Mouse (Mus musculus) layer of hippocampus, adult 18-20 months (tissue): ENCODE measurements around the gene Borcs8. TPM values are rescaled to one million over a fixed set of nuclear protein-coding genes. Genes with fewer than 3 reads are reported as not detected.

Source experiments
- DNase-seq, 2 experiments: peaks; one replicate each; pipeline ENCODE4 v3.0.0; 2022; ENCODE audit warnings: low spot score in 2 of 2
- microRNA-seq, 2 experiments: library from miRNA; unstranded; fragments of <30 nt; microRNA quantifications; one replicate each; pipeline ENCODE4 v1.2.0; 2021
- total RNA-seq, 2 experiments: library from RNA; stranded (reverse); gene quantifications; 2 replicates each; pipeline ENCODE4 v1.2.3; 2021

Gene Borcs8
- total RNA-seq, 2 experiments from 2014 or later: 45.3 to 47.7 TPM

DNA sequence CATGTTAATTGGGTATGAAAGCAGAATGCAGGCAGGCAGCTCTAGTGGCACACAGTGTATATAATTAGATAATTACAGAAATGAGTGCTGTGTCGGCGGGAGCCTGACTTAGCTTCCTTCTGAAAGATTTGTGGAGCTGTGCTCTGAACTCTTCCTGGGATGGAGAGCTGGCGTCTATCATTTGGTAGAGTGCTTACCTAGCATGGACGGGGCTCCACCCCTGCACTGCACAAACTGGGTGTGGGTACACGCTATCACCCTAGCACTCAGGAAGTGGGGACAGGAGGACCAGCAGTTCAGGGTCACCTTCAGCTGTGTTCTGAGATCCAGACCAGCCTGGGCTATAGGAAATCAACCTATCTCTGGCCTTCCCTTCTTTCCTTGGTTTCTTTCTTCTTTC is 34.0 kb downstream of the Borcs8 start:
- no peak for DNase-seq

DNA sequence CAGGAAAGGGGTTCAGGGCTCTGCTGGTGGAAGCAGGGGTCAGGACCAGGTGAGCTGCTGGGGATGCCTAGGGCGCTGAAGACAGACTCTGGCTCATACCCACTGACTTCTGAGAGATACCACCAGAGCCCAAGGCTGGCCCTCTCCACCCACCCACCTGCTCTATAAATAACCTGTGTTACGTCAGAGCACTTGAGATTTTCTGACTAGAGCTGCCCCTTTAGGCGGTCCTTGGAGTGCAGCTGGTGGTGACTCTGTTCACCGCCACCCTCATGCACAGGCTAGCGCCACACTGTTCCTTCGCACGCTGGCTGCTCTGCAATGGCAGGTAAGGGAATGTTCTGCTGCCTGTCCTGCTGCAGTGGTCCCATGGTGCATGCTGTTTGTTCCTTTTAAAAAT is 34.8 kb downstream of the Borcs8 start:
- no peak for DNase-seq

DNA sequence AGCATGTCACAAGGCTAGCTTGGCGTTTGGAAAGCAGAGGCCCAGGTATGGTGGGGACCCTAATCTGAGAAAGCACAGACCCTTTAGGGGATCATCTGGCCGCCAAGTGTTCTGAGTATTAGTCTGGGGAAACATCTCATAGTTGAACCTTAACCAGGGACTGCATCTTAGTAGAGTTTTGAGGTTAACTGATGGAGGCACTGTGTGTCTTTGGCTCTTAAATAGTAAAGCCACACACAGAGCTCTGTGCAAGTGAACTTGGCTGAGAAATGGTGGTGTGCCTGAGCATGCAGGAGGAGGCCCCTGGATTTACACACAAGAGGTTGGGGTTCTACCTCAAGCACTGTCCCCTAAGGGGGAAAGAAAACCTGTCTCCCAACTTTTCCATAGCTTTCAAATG is 38.9 kb downstream of the Borcs8 start:
- DNase-seq: no peak

DNA sequence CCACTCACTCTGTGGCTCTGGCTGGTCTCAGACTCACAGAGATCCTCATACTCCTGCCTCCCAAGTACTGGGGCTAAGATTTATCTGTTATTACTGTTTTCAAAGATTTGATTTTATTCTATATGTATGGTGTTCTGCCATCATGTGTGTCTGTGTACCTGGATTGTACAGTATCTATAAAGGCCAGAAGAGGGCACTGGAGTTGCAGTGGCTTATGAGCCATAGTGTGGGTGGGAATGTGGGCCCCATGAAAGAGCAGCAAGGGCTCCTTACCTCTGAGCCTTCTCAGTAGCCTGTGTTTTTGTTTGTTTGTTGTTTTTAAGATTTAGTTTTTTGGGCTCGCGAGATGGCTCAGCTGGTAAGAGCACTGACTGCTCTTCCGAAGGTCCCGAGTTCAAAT is 39.8 kb downstream of the Borcs8 start:
- no peak for DNase-seq

DNA sequence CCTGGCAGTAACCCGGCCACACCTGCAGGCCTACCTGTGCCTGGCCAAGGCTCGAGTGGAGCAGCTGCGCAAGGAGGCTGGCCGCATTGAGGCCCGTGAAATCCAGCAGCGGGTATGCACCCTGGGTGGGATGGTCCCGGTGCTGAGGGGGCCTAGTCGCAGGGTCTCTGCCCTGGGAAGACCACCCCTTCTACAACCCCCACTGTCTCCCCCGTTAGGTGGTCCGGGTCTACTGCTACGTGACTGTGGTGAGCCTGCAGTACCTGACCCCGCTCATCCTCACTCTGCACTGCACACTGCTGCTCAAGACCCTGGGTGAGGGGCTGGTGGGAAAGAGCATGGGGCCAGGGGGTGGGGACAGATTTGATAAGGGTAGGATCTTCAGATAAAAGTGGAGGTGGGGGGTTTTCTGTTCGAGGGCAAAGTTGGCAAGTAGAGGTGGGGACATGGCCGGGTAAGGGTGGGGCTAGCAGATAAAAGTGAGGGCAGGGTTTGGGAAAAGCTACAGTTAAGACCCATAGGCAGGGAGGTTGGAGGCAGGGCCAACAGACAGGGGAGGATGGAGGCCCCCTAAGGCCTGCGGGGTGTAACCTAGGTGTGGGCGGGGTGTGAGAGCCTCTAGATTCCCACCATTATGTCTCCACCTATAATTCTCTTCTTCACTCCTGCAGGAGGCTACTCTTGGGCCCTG is 42.1 kb downstream of the Borcs8 start:
- no peak for DNase-seq

DNA sequence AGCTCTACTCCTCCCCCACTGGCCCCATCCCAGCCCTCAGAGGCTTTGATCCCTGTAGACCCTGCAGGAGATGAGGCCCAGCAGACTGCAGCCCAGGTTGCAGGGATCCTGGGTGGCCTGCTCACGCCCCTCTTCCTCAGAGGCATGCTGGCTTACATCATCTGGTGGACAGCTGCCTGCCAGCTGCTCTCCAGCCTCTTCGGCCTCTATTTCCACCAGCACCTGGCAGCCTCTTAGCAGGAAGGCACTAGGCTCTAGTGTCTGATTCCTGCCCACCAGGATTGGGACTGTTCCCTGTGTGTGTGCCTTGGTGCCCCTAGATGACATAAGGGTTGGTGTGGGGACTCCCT is 42.6 kb downstream of the Borcs8 start:
- DNase-seq: no peak

DNA sequence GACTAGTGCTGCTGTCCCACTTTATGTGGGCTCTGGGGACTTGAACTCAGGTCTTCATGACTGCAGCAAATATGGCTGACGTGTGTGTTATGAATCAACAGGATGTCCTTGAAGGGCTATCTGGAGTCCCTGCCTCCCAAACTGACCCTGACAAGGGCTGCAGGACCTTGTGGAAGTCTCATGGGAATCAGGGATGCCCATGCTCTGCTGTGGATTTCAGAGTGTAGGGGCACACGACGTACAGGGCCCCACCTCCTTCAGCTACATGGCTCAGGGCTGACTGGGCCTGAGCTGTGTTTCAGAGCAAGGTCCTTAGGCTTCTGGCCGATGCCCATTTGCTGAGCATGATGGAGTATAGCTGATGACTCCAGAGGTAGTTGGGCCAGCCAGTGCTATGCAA is 43.9 kb downstream of the Borcs8 start:
- no peak for DNase-seq

DNA sequence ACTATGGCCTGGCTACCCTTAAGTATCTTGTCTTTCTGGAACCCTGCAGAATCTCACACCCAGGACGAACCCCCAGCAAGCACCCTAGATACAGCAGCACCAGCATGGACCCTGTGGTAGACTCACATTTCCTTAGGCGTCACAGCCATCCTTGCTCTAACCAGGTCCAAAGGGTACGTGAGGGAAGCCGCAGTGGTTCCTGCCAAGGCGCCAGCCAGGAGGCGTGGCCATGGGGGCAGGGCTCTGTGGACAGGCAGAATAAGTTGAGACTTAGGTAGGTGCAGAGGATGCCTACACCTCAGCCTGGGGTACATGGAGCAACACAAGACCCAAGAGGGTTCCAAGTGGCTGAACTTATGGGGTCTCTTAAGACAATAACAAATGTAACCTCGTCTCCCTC is 49.4 kb downstream of the Borcs8 start:
- DNase-seq: no peak

DNA sequence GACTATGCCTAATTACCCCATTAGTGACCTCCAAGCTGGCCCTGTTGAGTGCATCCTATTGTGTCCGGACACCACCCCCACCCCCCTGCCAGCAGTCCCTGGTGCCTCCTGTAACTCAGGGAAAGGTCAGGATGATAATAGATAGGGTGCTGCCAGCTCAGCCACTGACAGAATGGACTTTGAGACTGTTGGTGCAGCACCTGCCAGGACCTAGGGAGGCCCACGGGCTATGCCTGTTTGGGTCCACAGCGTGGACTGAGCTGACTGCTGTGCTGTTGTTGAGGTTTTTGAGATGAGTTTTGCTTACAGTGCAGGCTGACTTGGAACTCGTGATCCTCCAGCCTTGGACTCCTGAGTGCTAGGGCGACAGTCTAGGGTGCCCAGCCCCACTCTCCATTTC is 53.9 kb downstream of the Borcs8 start:
- DNase-seq: no peak

DNA sequence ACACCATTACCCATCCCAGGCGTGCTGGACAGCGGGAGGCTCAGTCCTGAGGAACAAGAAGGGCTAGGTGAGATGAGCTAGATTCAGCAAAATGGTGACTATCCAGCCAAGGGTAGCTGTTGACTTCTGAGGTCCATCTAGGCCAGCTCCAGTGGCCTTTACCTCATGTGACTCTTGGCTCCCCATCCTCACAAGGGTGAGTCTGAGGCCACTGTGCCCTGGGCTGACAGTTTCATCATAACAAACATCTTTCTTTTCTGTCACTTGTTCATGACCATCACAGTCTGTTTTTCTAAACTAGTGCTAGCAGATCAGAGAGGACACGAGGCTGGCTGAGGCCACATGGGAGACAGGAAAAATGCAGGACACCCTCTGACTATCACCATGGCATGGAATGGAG is 54.9 kb downstream of the Borcs8 start:
- DNase-seq: no peak

DNA sequence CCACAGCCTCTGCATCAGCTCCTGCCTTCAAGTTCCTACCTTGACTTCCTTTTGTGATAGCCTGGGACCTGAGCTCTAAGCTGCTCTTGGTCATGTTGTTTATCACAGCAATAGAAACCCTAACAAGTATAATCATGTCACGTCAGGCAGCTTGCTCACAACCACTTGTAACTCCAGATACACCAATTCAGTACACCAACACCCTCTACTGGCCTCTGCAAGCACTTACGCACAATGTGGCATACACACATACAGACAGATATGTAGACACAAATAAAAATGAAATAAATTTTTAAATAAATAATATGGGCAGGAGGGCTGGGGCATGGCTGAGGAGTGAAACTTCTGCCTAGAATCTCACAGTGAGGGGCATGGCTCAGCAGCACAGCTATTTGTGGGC is 56.5 kb downstream of the Borcs8 start:
- no peak for DNase-seq

Small RNA genes lying within 50 kb of the gene (microRNA-seq; reads per million reads assigned to microRNA genes)
- gene Mir7066: 11.1 reads per million in 2 experiments

Other genes with a start within 250 kb of the Borcs8 start
- gene Tssk6, start 237.3 kb upstream of the Borcs8 start, total RNA-seq: under 1 TPM; 0.25 to 0.33 TPM
- gene Ndufa13, start 236.9 kb upstream of the Borcs8 start, total RNA-seq: 100 to 1,000 TPM; 154 to 158 TPM
- 10 to 100 TPM; 37.5 to 39.6 TPM for gene Yjefn3, start 236.8 kb upstream of the Borcs8 start, total RNA-seq
- gene Gatad2a, start 143.1 kb upstream of the Borcs8 start, total RNA-seq: 10 to 100 TPM; 32.5 to 37.3 TPM
- gene Mau2, start 96.8 kb upstream of the Borcs8 start, total RNA-seq: 10 to 100 TPM; 70.4 to 72.5 TPM
- gene Sugp1, start 96.7 kb upstream of the Borcs8 start, total RNA-seq: 10 to 100 TPM; 48.3 to 51.7 TPM
- 1 to 10 TPM; 5.3 to 7.5 TPM for gene Tm6sf2, start 66.6 kb upstream of the Borcs8 start, total RNA-seq
- gene Hapln4, start 56.0 kb upstream of the Borcs8 start, total RNA-seq: 100 to 1,000 TPM in 1 of 2 experiments, 10 to 100 TPM in 1; 89.6 to 104 TPM
- 100 to 1,000 TPM; 122 to 124 TPM for gene Ncan, start 18.6 kb upstream of the Borcs8 start, total RNA-seq
- gene Nr2c2ap, start 8.2 kb upstream of the Borcs8 start, total RNA-seq: 10 to 100 TPM; 28.1 to 30.1 TPM
- 10 to 100 TPM; 16.0 to 16.4 TPM for gene Rfxank, start 345 bp upstream of the Borcs8 start, total RNA-seq
- gene Mef2b, start 212 bp downstream of the Borcs8 start, total RNA-seq: under 1 TPM; 0.28 to 0.57 TPM
- 10 to 100 TPM; 49.9 to 50.3 TPM for gene Tmem161a, start 32.9 kb downstream of the Borcs8 start, total RNA-seq
- 10 to 100 TPM; 39.3 to 41.8 TPM for gene Slc25a42, start 72.8 kb downstream of the Borcs8 start, total RNA-seq
- 100 to 1,000 TPM; 112 to 123 TPM for gene Sugp2, start 94.7 kb downstream of the Borcs8 start, total RNA-seq
- gene Armc6, start 95.0 kb downstream of the Borcs8 start, total RNA-seq: 10 to 100 TPM; 41.2 to 41.4 TPM
- 10 to 100 TPM; 71.9 to 76.0 TPM for gene Homer3, start 143.3 kb downstream of the Borcs8 start, total RNA-seq
- 10 to 100 TPM; 36.3 to 49.0 TPM for gene Ddx49, start 163.0 kb downstream of the Borcs8 start, total RNA-seq
- 100 to 1,000 TPM; 125 to 149 TPM for gene Cope, start 163.0 kb downstream of the Borcs8 start, total RNA-seq
- gene Cers1, start 176.3 kb downstream of the Borcs8 start, total RNA-seq: 100 to 1,000 TPM; 112 to 116 TPM
- gene Gdf1, start 190.3 kb downstream of the Borcs8 start, total RNA-seq: 10 to 100 TPM; 15.1 to 18.2 TPM
- 10 to 100 TPM; 74.5 to 75.6 TPM for gene Upf1, start 213.8 kb downstream of the Borcs8 start, total RNA-seq
- gene Comp, start 234.1 kb downstream of the Borcs8 start, total RNA-seq: under 1 TPM; 0.13 to 0.42 TPM